Mouse (Mus musculus) embryonic facial prominence, embryonic 13.5 days (tissue): ENCODE data around the gene Gm266. TPM values are rescaled to one million over a fixed set of nuclear protein-coding genes. Genes with fewer than 3 reads are reported as not detected.

Experiments used
- ATAC-seq: fragments of 200-750 bp; cut with Nextera tagmentation; 2 replicates; pipeline ENCODE4 v1.8.0; 2017; ENCODE audit warnings: low read depth; ENCODE audit not compliant: insufficient number of reproducible peaks, insufficient read depth, low FRiP score, low TSS enrichment
- H3K27ac ChIP-seq: fragments of 300-500 bp; sonication (generic); 2 replicates; pipeline ENCODE4 v1.5.1; 2015; ENCODE audit warnings: moderate library complexity, mild to moderate bottlenecking, inconsistent platforms
- H3K27me3 ChIP-seq: fragments of 300-500 bp; sonication (generic); 2 replicates; pipeline ENCODE4 v1.6.1; 2015; ENCODE audit warnings: mild to moderate bottlenecking, inconsistent platforms
- H3K36me3 ChIP-seq: fragments of 300-500 bp; sonication (generic); 2 replicates; pipeline ENCODE4 v1.6.1; 2015; ENCODE audit warnings: mild to moderate bottlenecking, inconsistent platforms
- H3K4me1 ChIP-seq: fragments of 300-500 bp; sonication (generic); 2 replicates; pipeline ENCODE4 v1.6.1; 2015; ENCODE audit warnings: inconsistent platforms
- H3K4me2 ChIP-seq: fragments of 300-500 bp; sonication (generic); 2 replicates; pipeline ENCODE4 v1.6.1; 2015; ENCODE audit warnings: moderate library complexity, mild to moderate bottlenecking, inconsistent platforms
- H3K4me3 ChIP-seq: fragments of 300-500 bp; sonication (generic); 2 replicates; pipeline ENCODE4 v1.5.1; 2015; ENCODE audit warnings: mild to moderate bottlenecking, inconsistent platforms
- H3K9ac ChIP-seq: fragments of 300-500 bp; sonication (generic); 2 replicates; pipeline ENCODE4 v1.6.1; 2015; ENCODE audit warnings: mild to moderate bottlenecking, inconsistent platforms
- H3K9me3 ChIP-seq: fragments of 300-500 bp; sonication (generic); 2 replicates; pipeline ENCODE4 v1.6.1; 2016; ENCODE audit warnings: inconsistent platforms
- WGBS: fragments of 180-500 bp; shearing (Covaris S2); methylation state at CpG from one replicate; pipeline ENCODE4 v1.1.7; 2015; ENCODE audit warnings: mixed read lengths; 5-methylcytosine and 5-hydroxymethylcytosine counted together
- polyA plus RNA-seq: library from polyadenylated mRNA; unstranded; fragments of >200 nt; fragmentation: Nextera tagmentation; extraction: Ambion mirVana; gene quantifications from 2 replicates; pipeline ENCODE4 v1.2.1, GENCODE M21; 2015

The Gm266 gene
- polyA plus RNA-seq, 1 experiment from 2014 or later = 12.1 TPM

GRCm38 (mm10) chr12:111474384-111474783 is 11.2 kb downstream of the Gm266 start:
- no peak for ATAC-seq
- WGBS = 91% methylated on average over 3 of the region's 3 CpGs
- Histone ChIP-seq H3K36me3 (no peaks in the 10 kb centered on the region), H3K4me2 (no peak overlapping the region), H3K4me3 (no peak overlapping the region), H3K27me3 (0 out of 2 replicates have a peak, but pooled peaks cover 5% of the 10 kb centered on the region), H3K4me1 (peaks cover 13% of the 10 kb centered on the region), H3K9ac (no peak overlapping the region), H3K27ac (no peak overlapping the region), H3K9me3 (no peaks in the 10 kb centered on the region)

- H3K4me2 ChIP-seq = no peak overlapping the region
- ATAC-seq = no peak
- no peaks in the 10 kb centered on the region for H3K27me3 ChIP-seq
- no peak overlapping the region for H3K4me3 ChIP-seq
- H3K36me3 ChIP-seq = no peaks in the 10 kb centered on the region
- H3K27ac ChIP-seq = no peak overlapping the region
- H3K4me1 ChIP-seq = peaks cover 15% of the 10 kb centered on the region
- H3K9ac ChIP-seq = no peak overlapping the region
- 63% methylated on average over 5 of the region's 5 CpGs for WGBS
- H3K9me3 ChIP-seq = no peaks in the 10 kb centered on the region
These were observed 12.7 kb downstream of the Gm266 start for GRCm38 (mm10) chr12:111472886-111473285.

GRCm38 (mm10) chr12:111471721-111472120 is 13.9 kb downstream of the Gm266 start:
- H3K4me1 ChIP-seq = peaks cover 15% of the 10 kb centered on the region
- H3K9ac ChIP-seq = no peak overlapping the region
- no peak overlapping the region for H3K27ac ChIP-seq
- 80% methylated on average over 3 of the region's 3 CpGs for WGBS
- no peaks in the 10 kb centered on the region for H3K27me3 ChIP-seq
- no peaks in the 10 kb centered on the region for H3K36me3 ChIP-seq
- no peak overlapping the region for H3K4me3 ChIP-seq
- no peak overlapping the region for H3K4me2 ChIP-seq
- no peak for ATAC-seq
- no peaks in the 10 kb centered on the region for H3K9me3 ChIP-seq

GRCm38 (mm10) chr12:111471119-111471518 is 14.5 kb downstream of the Gm266 start:
- no peaks in the 10 kb centered on the region for H3K36me3 ChIP-seq
- H3K4me1 ChIP-seq = peaks cover 15% of the 10 kb centered on the region
- 60% methylated on average over 1 of the region's 1 CpGs for WGBS
- H3K27me3 ChIP-seq = 0 out of 2 replicates have a peak, but pooled peaks cover 3% of the 10 kb centered on the region
- H3K4me2 ChIP-seq = no peak overlapping the region
- no peak overlapping the region for H3K4me3 ChIP-seq
- H3K27ac ChIP-seq = no peak overlapping the region
- ATAC-seq = no peak
- H3K9ac ChIP-seq = no peak overlapping the region
- H3K9me3 ChIP-seq = no peaks in the 10 kb centered on the region

GRCm38 (mm10) chr12:111469507-111469906 is 16.1 kb downstream of the Gm266 start:
- no peaks in the 10 kb centered on the region for H3K9me3 ChIP-seq
- peaks cover 5% of the 10 kb centered on the region for H3K4me1 ChIP-seq
- no peak overlapping the region for H3K4me2 ChIP-seq
- H3K27ac ChIP-seq = no peak overlapping the region
- no peaks in the 10 kb centered on the region for H3K36me3 ChIP-seq
- no peak overlapping the region for H3K4me3 ChIP-seq
- no peak for ATAC-seq
- 0 out of 2 replicates have a peak, but pooled peaks cover 3% of the 10 kb centered on the region for H3K27me3 ChIP-seq
- H3K9ac ChIP-seq = no peak overlapping the region
- 8% methylated on average over 8 of the region's 8 CpGs for WGBS

- no peak overlapping the region for H3K27ac ChIP-seq
- H3K27me3 ChIP-seq = peaks cover 3% of the 10 kb centered on the region; the same call in 1 of the 2 replicates
- no peak overlapping the region for H3K4me3 ChIP-seq
- 69% methylated on average over 7 of the region's 7 CpGs for WGBS
- ATAC-seq = no peak
- H3K9ac ChIP-seq = no peak overlapping the region
- H3K4me1 ChIP-seq = peaks cover 9% of the 10 kb centered on the region
- no peaks in the 10 kb centered on the region for H3K9me3 ChIP-seq
- H3K36me3 ChIP-seq = no peaks in the 10 kb centered on the region
- H3K4me2 ChIP-seq = no peak overlapping the region
These were observed 17.4 kb downstream of the Gm266 start for GRCm38 (mm10) chr12:111468206-111468605.

GRCm38 (mm10) chr12:111466369-111466768 is 19.3 kb downstream of the Gm266 start:
- no peaks in the 10 kb centered on the region for H3K9me3 ChIP-seq
- H3K4me2 ChIP-seq = no peak overlapping the region
- no peaks in the 10 kb centered on the region for H3K36me3 ChIP-seq
- WGBS = 96% methylated on average over 3 of the region's 3 CpGs
- peaks cover 9% of the 10 kb centered on the region for H3K4me1 ChIP-seq
- H3K27ac ChIP-seq = no peak overlapping the region
- H3K4me3 ChIP-seq = no peak overlapping the region
- H3K9ac ChIP-seq = no peak overlapping the region
- peaks cover 3% of the 10 kb centered on the region; the same call in 1 of the 2 replicates for H3K27me3 ChIP-seq
- no peak for ATAC-seq

- Histone ChIP-seq H3K9ac (no peak overlapping the region), H3K4me1 (peaks cover 7% of the 10 kb centered on the region), H3K4me2 (no peak overlapping the region), H3K4me3 (no peak overlapping the region), H3K27me3 (peaks cover 14% of the 10 kb centered on the region), H3K9me3 (no peaks in the 10 kb centered on the region), H3K27ac (no peak overlapping the region), H3K36me3 (no peaks in the 10 kb centered on the region)
- 66% methylated on average over 7 of the region's 7 CpGs for WGBS
- no peak for ATAC-seq
These were observed 22.1 kb downstream of the Gm266 start for GRCm38 (mm10) chr12:111463570-111463969.

GRCm38 (mm10) chr12:111457742-111458141 is 27.9 kb downstream of the Gm266 start:
- Histone ChIP-seq H3K27ac (no peak overlapping the region), H3K4me2 (no peak overlapping the region), H3K4me3 (no peak overlapping the region), H3K9ac (no peak overlapping the region), H3K4me1 (peaks cover 28% of the 10 kb centered on the region), H3K27me3 (peaks cover 48% of the 10 kb centered on the region), H3K9me3 (no peaks in the 10 kb centered on the region), H3K36me3 (no peaks in the 10 kb centered on the region)
- WGBS = 78% methylated on average over 1 of the region's 1 CpGs
- ATAC-seq = no peak

GRCm38 (mm10) chr12:111455860-111456259 is 29.8 kb downstream of the Gm266 start:
- Histone ChIP-seq H3K9ac (no peak overlapping the region), H3K4me3 (no peak overlapping the region), H3K27me3 (peaks cover 64% of the 10 kb centered on the region), H3K4me1 (peaks cover 29% of the 10 kb centered on the region), H3K9me3 (no peaks in the 10 kb centered on the region), H3K4me2 (no peak overlapping the region), H3K27ac (no peak overlapping the region), H3K36me3 (no peaks in the 10 kb centered on the region)
- WGBS = 53% methylated on average over 8 of the region's 8 CpGs
- no peak for ATAC-seq

- Histone ChIP-seq H3K4me3 (no peak overlapping the region), H3K9ac (no peak overlapping the region), H3K9me3 (no peaks in the 10 kb centered on the region), H3K4me1 (peaks cover 34% of the 10 kb centered on the region), H3K27me3 (peaks cover 65% of the 10 kb centered on the region), H3K27ac (no peak overlapping the region), H3K4me2 (no peak overlapping the region), H3K36me3 (no peaks in the 10 kb centered on the region)
- 51% methylated on average over 12 of the region's 12 CpGs for WGBS
- no peak for ATAC-seq
These were observed 30.2 kb downstream of the Gm266 start for GRCm38 (mm10) chr12:111455311-111455846.

- Histone ChIP-seq H3K4me1 (peaks cover 41% of the 10 kb centered on the region), H3K4me2 (no peak overlapping the region), H3K27me3 (peaks cover 69% of the 10 kb centered on the region), H3K36me3 (no peaks in the 10 kb centered on the region), H3K9me3 (no peaks in the 10 kb centered on the region), H3K4me3 (no peak overlapping the region), H3K27ac (no peak overlapping the region), H3K9ac (no peak overlapping the region)
- WGBS = 54% methylated on average over 10 of the region's 10 CpGs
- ATAC-seq = no peak
These were observed 30.9 kb downstream of the Gm266 start for GRCm38 (mm10) chr12:111454543-111455280.
